Mouse (Mus musculus) lung, postnatal 0 days (tissue): ENCODE data around the gene Rabepk.
A peak's percentile ranks its signal among the peaks of the same experiment; 100 is the strongest.
"Not testable (repeated sequence)": the region's sequence is repeated elsewhere in the genome, so short reads cannot be mapped to it uniquely, and the experiment has no call there.

Experiments used
- CTCF ChIP-seq: IDR thresholded peaks from 2 replicates; pipeline ENCODE4 v1.5.1; 2016; ENCODE audit warnings: antibody characterized with exemption, mild to moderate bottlenecking
- EP300 ChIP-seq: IDR thresholded peaks from 2 replicates; pipeline ENCODE4 v1.6.1; 2016; ENCODE audit warnings: antibody characterized with exemption, mild to moderate bottlenecking, control low read depth

DNA sequence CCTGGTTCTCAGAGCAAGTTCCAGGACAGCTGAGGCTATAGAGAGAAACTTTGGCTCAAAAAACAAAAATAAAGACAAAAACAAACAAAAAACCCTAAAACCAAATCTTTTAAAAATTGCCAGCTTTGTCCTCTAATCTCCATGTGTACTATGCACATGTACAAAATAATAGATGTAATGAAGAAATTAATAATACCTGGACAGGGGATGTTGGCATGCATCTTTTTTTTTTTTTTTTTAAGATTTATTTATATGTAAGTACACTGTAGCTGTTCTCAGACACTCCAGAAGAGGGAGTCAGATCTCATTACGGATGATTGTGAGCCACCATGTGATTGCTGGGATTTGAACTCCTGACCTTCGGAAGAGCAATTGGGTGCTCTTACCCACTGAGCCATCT lies 7.2 kb downstream of the Rabepk start:
- TF ChIP-seq CTCF, result peak; percentile 15; the same call in 1 of the 2 replicates
- TF ChIP-seq EP300, result not testable (repeated sequence)
